Mouse (Mus musculus) telencephalon, adult 2 months (tissue): ENCODE results near the gene Hspa1l.
"Not testable (repeated sequence)": the region's sequence is repeated elsewhere in the genome, so short reads cannot be mapped to it uniquely, and the experiment has no call there.

Experiments used
- DNase-seq: peaks from one replicate; pipeline ENCODE4 v3.0.0-alpha.2; 2011; ENCODE audit warnings: low read depth, low spot score

Gene Hspa1l

GRCm38 (mm10) chr17:34972069-34972749 lies at the start of gene Hspa1l, which contains the start of gene Hspa1a:
TSS of gene Hspa1l (plus strand) at chr17:34972703.
TSS of gene Hspa1a (minus strand) at chr17:34972156.
- DNase-seq = not testable (repeated sequence)

DNA sequence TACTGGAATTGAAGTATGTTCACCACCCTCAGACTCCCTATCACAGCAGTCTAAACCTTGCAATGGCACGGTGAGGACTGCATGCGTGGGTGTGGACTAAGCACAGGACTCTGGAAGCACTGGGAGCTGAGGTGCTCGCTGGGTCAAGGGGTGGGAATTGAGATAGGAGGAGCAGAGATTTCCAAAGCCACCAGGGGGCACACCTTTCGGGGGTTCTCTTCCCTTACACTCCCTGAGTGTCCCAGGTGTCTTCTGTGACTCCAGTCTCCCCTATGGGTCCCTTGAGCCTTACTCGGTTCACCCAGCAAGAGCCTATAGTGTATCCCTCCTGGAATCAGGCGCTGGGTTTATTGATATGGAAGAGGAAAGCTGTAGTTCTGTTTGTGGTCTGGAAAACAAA lies 49.6 kb upstream of the Hspa1l start:
- DNase-seq = no peak

DNA sequence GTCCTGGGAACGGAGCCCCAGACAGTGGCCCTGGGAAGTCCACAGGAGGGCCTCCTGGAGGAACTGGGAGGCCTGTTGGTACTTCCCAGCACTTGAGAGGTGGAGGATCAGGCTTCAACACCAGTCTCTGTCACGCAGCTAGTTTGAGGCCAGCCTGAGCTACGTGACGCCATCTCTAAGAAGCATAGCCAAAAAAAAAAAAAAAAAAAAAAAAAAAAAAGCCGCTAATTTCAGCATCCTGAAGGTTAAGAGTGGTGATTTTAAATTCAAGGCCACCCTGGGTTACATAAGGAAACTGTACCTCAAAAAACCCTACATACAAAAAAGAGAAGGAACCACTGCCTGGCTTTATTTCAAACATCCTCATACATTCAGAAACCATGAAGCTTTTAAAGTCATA lies 48.2 kb upstream of the Hspa1l start:
- DNase-seq = no peak

GRCm38 (mm10) chr17:34927306-34928019 lies 45.0 kb upstream of the Hspa1l start:
- DNase-seq = peak; percentile 35

- DNase-seq = no peak
These were observed 43.7 kb upstream of the Hspa1l start for GRCm38 (mm10) chr17:34928841-34929240.

- DNase-seq = peak; percentile 97
These were observed 41.3 kb upstream of the Hspa1l start, which contains the start of gene Neu1 for GRCm38 (mm10) chr17:34931061-34931734. TSS of gene Neu1 (plus strand) at chr17:34931253.

GRCm38 (mm10) chr17:34931735-34932098 lies 40.8 kb upstream of the Hspa1l start:
- no peak for DNase-seq

GRCm38 (mm10) chr17:34932287-34932686 lies 40.2 kb upstream of the Hspa1l start:
- DNase-seq = no peak

DNA sequence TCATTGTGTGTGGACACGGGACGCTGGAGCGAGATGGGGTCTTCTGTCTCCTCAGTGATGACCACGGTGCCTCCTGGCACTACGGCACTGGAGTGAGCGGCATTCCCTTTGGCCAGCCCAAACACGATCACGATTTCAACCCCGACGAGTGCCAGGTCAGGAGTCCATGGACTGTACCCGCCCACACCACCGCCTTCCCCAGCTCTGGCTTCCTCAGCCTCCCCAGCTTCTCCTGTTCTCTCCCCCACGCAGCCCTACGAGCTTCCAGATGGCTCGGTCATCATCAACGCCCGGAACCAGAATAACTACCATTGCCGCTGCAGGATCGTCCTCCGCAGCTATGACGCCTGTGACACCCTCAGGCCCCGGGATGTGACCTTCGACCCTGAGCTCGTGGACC lies 38.5 kb upstream of the Hspa1l start:
- DNase-seq = no peak

DNA sequence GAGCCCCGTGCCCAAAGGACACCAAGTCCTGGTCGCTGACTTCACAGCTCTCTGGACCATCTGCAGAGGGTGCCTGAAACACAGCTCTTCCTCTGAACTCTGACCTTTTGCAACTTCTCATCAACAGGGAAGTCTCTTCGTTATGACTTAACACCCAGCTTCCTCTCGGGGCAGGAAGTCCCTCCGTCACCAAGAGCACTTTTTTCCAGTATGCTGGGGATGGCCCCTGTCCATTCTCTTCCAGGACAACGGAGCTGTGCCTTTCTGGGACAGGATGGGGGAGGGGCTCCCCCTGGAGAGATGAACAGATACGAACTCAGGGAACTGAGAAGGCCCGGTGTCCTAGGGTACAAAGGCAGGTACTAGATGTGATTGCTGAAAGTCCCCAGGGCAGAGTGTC lies 37.7 kb upstream of the Hspa1l start:
- no peak for DNase-seq

GRCm38 (mm10) chr17:34937960-34938505 lies 34.5 kb upstream of the Hspa1l start:
- no peak for DNase-seq

GRCm38 (mm10) chr17:34941344-34942041 lies 31.0 kb upstream of the Hspa1l start:
- no peak for DNase-seq

DNA sequence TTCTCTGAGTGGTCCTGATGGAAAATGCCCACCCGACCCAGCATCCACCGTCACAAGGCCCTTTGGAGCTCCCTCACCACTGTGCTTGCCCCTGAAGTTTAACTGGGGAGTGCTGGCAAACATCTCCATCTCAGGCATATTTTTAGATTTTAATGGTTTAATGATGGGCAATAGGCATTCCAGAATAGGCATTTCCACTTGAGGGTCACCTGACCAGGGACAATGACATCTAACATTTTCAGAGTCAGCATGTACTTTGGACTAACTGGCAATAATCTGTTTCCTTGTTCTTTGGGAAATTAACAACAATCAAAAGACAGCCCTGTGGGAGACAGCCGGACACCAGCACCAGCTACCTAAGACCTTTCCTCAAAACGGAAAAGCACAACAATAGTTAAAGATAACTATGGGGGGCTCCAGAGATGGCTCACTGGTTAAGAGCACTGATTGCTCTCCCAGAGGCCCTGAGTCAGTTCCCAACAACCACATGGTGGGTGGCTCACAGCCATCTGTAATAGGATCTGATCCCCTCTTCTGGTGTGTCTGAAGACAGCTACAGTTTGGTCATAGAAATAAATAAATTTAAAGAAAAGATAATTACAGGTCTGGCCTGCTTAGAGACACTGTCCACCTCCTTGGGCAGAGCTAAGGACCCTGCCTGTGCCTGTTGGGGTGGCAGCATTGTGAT lies 29.2 kb upstream of the Hspa1l start:
- DNase-seq = no peak

GRCm38 (mm10) chr17:34944362-34944761 lies 28.1 kb upstream of the Hspa1l start:
- DNase-seq = no peak

DNA sequence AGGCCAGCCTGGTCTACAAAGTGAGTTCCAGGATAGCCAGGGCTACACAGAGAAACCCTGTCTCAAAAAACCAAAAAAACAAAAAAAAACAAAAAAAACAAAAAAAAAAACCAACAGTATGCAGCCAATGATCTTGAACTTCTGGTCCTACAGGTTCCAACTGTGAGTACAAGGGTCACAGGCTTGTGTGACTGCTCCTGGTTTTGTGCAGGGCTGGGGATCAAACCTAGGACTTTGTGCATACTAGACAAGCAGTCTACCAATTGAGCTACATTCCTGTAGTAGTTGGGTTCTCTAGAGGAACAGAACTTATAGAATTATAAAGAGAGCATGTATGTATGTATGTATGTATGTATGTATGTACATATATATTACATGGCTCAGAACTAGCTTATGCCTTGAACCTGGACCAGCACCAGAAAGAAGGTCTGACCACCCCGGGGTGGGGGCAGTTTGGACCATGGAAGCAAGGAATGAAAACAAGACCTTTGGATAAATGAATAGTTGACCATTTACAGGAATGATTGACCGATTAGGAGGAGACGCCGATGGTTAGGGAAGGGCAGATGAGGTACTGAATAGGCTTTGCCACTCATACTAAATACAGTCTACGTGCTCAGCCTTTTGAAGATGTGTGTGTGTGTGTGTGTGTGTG lies 25.9 kb upstream of the Hspa1l start:
- no peak for DNase-seq

DNA sequence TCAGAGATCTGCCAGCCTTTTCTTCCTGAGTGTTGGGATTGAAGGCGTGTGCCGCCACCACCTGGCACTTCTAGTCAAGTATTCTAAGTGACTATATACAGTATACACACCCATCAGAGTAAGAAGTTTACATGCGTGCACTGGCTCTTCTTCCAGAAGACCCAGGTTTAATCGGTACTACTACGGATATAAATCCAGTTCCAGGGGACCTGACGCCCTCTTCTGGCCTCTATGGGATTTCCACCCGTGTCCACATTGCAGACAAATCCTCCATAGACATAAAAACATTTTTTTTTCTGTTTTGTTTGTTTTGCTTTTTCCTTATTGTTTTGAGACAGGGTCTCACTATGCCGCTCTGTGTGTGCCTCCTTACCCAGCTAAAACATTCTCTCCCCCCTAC lies 24.9 kb upstream of the Hspa1l start:
- no peak for DNase-seq

DNA sequence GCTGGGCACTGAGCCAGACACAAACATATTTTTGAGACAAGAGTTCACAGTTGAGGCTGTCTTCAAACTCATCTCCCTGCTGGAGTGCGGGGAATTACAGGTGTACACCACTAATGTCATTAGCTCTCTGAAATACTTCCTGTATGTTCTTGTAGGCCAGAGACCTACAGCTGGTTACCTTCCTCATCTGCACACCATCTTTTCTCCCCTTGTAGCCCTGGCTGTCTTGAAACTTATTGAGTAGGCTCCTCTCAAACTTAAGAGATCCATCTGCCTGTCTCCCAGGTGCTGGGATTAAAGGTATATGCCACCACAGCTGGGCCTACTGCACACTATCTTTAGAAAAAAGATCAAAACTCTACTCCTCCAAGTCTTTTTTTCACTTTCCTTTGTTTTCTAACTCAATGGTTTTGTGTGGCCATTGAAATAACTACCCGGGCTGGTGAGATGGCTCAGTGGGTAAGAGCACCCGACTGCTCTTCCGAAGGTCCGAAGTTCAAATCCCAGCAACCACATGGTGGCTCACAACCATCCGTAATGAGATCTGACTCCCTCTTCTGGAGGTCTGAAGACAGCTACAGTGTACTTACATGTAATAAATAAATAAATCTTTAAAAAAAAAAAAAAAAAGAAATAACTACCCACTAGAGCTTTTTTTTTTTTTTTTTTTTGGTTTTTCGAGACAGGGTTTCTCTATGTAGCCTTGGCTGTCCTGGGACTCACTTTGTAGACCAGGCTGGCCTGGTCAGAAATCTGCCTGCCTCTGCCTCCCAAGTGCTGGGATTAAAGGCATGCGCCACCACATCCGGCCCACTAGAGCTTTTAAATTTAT lies 23.6 kb upstream of the Hspa1l start:
- not testable (repeated sequence) for DNase-seq

GRCm38 (mm10) chr17:34949553-34949969 lies 22.9 kb upstream of the Hspa1l start:
- no peak for DNase-seq
